Mouse (Mus musculus) brain, embryonic 14.5 days (tissue): Measurements from ENCODE around the gene Pih1d1. TPM values are rescaled to one million over a fixed set of nuclear protein-coding genes. Genes with fewer than 3 reads are reported as not detected.
A peak's percentile ranks its signal among the peaks of the same experiment; 100 is the strongest.

Experiments used
- DNase-seq: peaks from one replicate; pipeline ENCODE4 v3.0.0-alpha.2; 2011; ENCODE audit warnings: low read depth
- CTCF ChIP-seq: fragments of 200-500 bp; IDR thresholded peaks from 2 replicates; pipeline ENCODE4 v1.5.1; 2012; ENCODE audit warnings: inconsistent platforms, mild to moderate bottlenecking, moderate library complexity, borderline replicate concordance; ENCODE audit not compliant: insufficient read depth, insufficient read length; ENCODE audit errors: extremely low read depth
- POLR2A ChIP-seq: fragments of 200-500 bp; IDR thresholded peaks from 2 replicates; pipeline ENCODE4 v1.6.1; 2012; ENCODE audit warnings: mild to moderate bottlenecking, inconsistent platforms, borderline replicate concordance; ENCODE audit not compliant: poor library complexity, insufficient read depth, insufficient read length, severe bottlenecking; ENCODE audit errors: extremely low read depth
- polyA plus RNA-seq: library from polyadenylated mRNA; depleted of rRNA; stranded (reverse); fragments of >200 nt; gene quantifications from 2 replicates; pipeline ENCODE4 v1.2.3, GENCODE M21; 2012; rRNA removed

The Pih1d1 gene
- polyA plus RNA-seq, 1 experiment: 130 TPM

DNA sequence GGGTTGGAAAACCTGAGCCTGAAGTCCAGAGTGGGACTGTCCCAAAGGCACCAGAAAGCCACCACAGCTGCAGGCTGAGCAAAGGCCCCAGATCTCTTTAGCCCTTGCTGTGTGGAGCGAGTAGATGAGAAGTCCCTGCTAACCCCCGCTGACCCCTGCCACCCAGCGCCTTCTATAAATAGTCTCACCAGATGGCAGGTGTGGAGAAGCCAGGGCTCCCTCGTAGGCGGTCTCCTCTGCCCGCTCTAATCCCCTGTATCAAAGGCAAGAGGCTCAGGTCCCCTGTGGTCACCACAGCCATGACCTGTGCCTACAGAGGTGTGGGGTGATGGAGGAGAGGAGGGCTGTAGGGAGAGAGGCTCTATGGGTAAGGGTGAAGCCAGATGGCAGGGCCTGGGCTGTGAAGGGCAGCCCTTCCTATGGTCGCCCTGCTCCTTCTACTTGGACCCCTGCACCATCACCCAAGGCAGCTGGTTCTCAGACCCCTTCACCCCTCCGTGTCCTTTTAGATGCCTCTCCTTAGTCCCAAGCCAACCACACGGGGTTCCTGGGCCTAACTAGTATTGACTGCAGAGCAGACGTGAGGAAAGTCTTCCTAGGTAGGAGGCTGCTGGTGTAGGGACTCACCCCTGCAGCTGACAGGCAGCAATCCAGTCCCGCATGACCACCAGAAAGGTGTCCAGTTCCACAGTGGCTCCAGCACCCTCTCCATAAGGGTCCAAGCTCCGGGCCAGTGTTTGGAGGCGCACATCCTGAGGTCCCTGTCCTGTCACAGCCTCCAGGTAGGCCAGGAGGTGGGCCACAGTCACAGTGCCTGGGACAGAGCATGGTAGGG is 41.5 kb downstream of the Pih1d1 start:
- TF ChIP-seq POLR2A (no peak), CTCF (no peak)
- no peak for DNase-seq

DNA sequence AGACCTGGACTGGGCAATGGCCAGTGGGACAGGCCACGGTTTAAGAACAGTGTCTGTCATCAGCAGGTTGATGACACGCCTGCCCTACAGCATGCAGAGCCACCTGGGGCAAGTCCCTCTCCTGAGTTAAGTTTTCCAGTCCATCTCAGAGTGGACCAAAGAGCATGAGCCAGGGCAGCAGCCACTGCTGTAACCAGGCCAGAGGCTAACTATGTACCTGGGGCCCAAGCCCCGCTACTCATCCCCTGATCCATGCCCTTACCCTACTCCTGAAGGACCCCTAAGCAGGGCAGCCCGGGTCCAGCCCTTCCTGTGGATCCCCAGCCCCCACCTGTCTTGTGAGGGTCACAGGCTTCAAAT is 42.1 kb downstream of the Pih1d1 start:
- TF ChIP-seq CTCF (no peak), POLR2A (no peak)
- DNase-seq: no peak

DNA sequence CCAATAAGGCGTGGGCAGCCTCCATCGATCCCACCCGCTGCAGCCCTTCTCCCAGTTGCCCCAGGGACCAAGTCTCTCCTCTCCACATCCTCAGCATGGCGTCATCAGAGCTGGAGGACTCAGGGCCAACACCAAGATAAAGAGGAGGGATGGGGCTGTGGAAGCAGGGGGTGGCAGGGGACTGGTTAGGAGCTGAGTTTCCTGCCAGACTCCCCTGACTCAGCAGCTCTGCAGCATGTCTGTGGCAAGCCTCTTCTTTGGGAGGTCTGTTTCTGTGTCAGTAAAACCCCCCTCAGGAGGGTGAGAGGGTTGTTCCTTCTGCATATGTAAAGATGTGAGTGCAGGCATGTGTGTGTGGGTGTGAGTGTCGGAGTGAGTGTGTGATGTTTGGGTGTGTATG is 42.9 kb downstream of the Pih1d1 start:
- TF ChIP-seq CTCF: no peak
- no peak for TF ChIP-seq POLR2A
- no peak for DNase-seq

DNA sequence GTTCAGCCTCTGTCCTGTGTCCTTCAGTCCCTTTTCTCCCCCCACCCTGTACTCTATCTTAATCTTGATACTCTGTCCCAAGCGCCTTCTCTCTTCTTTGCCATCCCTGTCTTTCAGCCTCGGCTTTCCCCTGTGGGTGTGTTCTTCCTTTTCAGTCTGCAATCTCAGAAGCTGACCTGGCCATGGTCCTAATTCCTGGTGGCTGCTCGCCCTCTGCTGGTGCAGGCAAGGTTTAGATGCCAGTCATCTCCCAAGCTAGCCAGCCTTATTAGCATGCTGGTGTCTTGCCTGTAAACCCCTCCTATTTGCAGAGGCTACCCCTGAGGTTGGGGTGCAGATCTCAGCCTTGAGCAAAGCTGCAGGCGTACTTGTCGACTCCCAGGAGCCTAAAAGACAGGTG is 44.3 kb downstream of the Pih1d1 start:
- DNase-seq: peak; percentile 91
- TF ChIP-seq CTCF (peak; percentile 95), POLR2A (no peak)

DNA sequence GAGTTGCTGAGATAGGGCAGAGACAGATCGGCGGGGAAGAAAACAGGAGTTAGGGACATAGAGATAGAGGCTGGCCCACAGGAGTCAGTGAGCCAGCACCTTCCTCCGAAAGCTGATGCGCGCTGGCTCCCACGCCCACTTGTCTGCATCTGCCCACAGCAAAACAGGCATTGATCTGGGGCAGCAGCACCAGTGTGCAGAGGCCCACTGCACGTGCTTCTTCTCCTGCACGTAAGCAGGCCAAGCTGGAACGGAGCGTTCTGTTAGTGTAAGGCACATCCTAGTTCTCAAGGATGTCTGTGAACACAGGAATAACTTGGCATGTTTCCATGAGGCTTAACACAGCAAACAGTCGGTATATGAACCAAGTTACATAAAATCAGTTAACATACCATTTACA is 44.9 kb downstream of the Pih1d1 start:
- no peak for TF ChIP-seq POLR2A
- DNase-seq: no peak

DNA sequence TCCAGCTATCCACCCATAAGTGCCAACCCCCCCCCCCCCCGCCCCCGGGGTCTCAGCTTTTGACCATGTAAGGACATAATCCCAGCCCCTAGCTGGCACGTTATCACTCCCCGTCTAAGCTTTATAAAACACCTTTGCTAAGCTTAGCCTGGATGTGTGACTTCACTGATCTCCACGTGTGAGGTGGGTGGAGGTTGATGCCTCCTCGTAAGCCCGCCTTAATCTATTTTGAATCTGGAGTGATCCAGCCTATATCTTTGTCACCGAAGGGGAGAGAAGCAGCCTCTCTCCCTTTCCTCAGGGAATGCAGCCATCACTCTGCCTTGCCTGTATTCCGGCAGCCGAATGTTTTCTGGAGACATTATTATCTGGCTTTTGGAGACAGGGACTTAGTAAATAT is 48.6 kb downstream of the Pih1d1 start:
- TF ChIP-seq CTCF (no peak), POLR2A (no peak)
- no peak for DNase-seq

DNA sequence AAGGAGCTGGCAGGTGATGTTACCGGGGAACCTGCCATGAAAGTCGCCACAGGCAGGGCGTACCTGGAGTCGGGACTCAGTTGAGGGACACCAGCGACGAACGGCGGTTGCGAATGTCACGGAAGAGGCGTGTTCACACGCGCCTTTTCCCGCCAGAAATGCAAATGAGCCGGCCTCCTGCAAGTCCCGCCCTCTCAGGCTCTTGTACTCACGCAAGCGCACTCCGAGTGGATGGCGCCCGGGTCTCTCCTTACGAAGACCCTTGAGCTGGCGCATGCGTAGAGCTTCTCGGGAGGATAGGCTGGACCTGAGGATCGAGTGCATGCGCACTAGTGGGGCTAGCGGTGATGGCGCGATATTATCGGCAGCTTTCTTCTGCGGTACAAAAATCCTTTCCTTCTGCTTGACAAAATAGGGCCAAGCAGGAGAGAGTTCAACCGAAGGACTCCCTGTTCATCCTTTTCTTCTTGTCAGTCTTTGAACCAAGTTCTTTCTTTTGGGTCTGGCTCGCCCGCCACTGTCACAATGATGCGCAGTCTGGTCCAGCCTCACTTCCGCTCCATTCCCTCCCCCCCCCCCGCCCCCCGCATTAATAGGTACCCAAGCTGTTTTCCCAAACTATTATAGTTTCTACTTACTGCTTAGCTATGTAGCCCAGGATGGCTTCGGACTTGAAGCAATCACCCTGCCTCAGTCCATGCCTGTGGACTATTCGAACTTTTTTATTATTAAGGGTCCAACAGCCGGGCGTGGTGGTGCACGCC is 50.5 kb downstream of the Pih1d1 start, which contains the start of gene Ccdc155:
Gene Ccdc155, minus strand, starts transcription at position 513 of the 764 bp plus-strand sequence.
- TF ChIP-seq POLR2A (peak; percentile 51; the same call in 1 of the 2 replicates), CTCF (no peak)
- DNase-seq: peak; percentile 100

DNA sequence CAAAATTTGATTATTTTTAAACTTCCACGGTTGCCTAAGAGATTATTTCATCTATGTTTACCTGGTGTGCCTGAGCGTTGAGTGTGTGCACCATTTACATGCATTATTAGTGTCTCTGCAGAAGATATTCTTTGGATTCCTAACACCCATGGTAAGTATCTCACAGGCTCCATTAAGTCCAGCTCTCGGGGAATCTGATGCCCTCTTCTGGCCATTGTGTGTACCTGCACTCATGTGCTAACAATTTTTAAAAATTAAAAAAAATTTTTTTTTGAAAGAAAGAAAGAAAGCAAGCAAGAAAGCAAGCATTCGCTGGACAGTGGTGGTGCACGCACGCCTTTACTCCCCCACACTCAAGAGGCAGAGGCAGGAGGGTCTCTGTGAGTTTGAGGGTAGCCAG is 54.2 kb downstream of the Pih1d1 start:
- DNase-seq: no peak
- TF ChIP-seq CTCF (peak; percentile 26; the same call in 1 of the 2 replicates), POLR2A (no peak)

Other genes with a start within 250 kb of the Pih1d1 start
- gene Ap2a1, start 224.8 kb upstream of the Pih1d1 start, polyA plus RNA-seq: 165 and 185 TPM in 2 replicates
- gene Tsks, start 211.1 kb upstream of the Pih1d1 start, polyA plus RNA-seq: 0.04 and 0.05 TPM in 2 replicates
- 102 and 135 TPM in 2 replicates for gene Cpt1c, start 179.5 kb upstream of the Pih1d1 start, polyA plus RNA-seq
- gene Prmt1, start 167.7 kb upstream of the Pih1d1 start, polyA plus RNA-seq: 824 and 992 TPM in 2 replicates
- gene Irf3, start 156.7 kb upstream of the Pih1d1 start, polyA plus RNA-seq: 84.4 and 130 TPM in 2 replicates
- gene Bcl2l12, start 155.6 kb upstream of the Pih1d1 start, polyA plus RNA-seq: 20.5 and 33.9 TPM in 2 replicates
- 125 and 147 TPM in 2 replicates for gene Scaf1, start 137.9 kb upstream of the Pih1d1 start, polyA plus RNA-seq
- 18.2 and 20.7 TPM in 2 replicates for gene Rras, start 136.3 kb upstream of the Pih1d1 start, polyA plus RNA-seq
- gene Prr12, start 101.4 kb upstream of the Pih1d1 start, polyA plus RNA-seq: 10.5 and 39.1 TPM in 2 replicates
- 81.9 and 84.1 TPM in 2 replicates for gene Nosip, start 91.9 kb upstream of the Pih1d1 start, polyA plus RNA-seq
- 25.0 and 30.6 TPM in 2 replicates for gene Prrg2, start 91.6 kb upstream of the Pih1d1 start, polyA plus RNA-seq
- 68.2 and 101 TPM in 2 replicates for gene Rcn3, start 62.1 kb upstream of the Pih1d1 start, polyA plus RNA-seq
- gene Fcgrt, start 50.5 kb upstream of the Pih1d1 start, polyA plus RNA-seq: 11.7 and 17.3 TPM in 2 replicates
- gene Rps11, start 29.9 kb upstream of the Pih1d1 start, polyA plus RNA-seq: 421 and 634 TPM in 2 replicates
- gene Rpl13a, start 25.5 kb upstream of the Pih1d1 start, polyA plus RNA-seq: 2,550 and 2,843 TPM in 2 replicates
- gene Gm45713, start 18.1 kb upstream of the Pih1d1 start, polyA plus RNA-seq: 0.30 and 0.31 TPM in 2 replicates
- gene Flt3l, start 17.9 kb upstream of the Pih1d1 start, polyA plus RNA-seq: 6.2 and 9.0 TPM in 2 replicates
- 26.4 and 34.2 TPM in 2 replicates for gene Aldh16a1, start 281 bp downstream of the Pih1d1 start, polyA plus RNA-seq
- gene Slc17a7, start 9.6 kb downstream of the Pih1d1 start, polyA plus RNA-seq: 6.7 and 25.8 TPM in 2 replicates
- 0.04 and 0.12 TPM in 2 replicates for gene Gfy, start 25.3 kb downstream of the Pih1d1 start, polyA plus RNA-seq
- 0.25 and 0.30 TPM in 2 replicates for gene Pth2, start 26.7 kb downstream of the Pih1d1 start, polyA plus RNA-seq
- gene Ccdc155, start 50.6 kb downstream of the Pih1d1 start, polyA plus RNA-seq: 0.70 and 1.1 TPM in 2 replicates
- gene Dkkl1, start 57.8 kb downstream of the Pih1d1 start, polyA plus RNA-seq: 1.4 and 2.1 TPM in 2 replicates
- 184 and 312 TPM in 2 replicates for gene Tead2, start 61.5 kb downstream of the Pih1d1 start, polyA plus RNA-seq
- 1.4 and 1.5 TPM in 2 replicates for gene Cd37, start 84.8 kb downstream of the Pih1d1 start, polyA plus RNA-seq
- gene Slc6a16, start 86.8 kb downstream of the Pih1d1 start, polyA plus RNA-seq: 0.70 and 0.86 TPM in 2 replicates
- 0.11 TPM in 1 of 2 replicates, not detected in the other for gene Slc6a21, start 123.2 kb downstream of the Pih1d1 start, polyA plus RNA-seq
- 19.0 and 20.3 TPM in 2 replicates for gene Trpm4, start 179.5 kb downstream of the Pih1d1 start, polyA plus RNA-seq
- gene Hrc, start 181.0 kb downstream of the Pih1d1 start, polyA plus RNA-seq: 0.48 and 1.3 TPM in 2 replicates
- gene Ppfia3, start 212.7 kb downstream of the Pih1d1 start, polyA plus RNA-seq: 56.7 and 60.0 TPM in 2 replicates
- 15.7 and 17.6 TPM in 2 replicates for gene Lin7b, start 216.3 kb downstream of the Pih1d1 start, polyA plus RNA-seq
- 643 and 713 TPM in 2 replicates for gene Snrnp70, start 241.4 kb downstream of the Pih1d1 start, polyA plus RNA-seq